Mouse (Mus musculus): ENCODE data around the gene Akap9.
"Not testable (repeated sequence)": the region's sequence is repeated elsewhere in the genome, so short reads cannot be mapped to it uniquely, and the experiment has no call there.

Akap9 gene

DNA sequence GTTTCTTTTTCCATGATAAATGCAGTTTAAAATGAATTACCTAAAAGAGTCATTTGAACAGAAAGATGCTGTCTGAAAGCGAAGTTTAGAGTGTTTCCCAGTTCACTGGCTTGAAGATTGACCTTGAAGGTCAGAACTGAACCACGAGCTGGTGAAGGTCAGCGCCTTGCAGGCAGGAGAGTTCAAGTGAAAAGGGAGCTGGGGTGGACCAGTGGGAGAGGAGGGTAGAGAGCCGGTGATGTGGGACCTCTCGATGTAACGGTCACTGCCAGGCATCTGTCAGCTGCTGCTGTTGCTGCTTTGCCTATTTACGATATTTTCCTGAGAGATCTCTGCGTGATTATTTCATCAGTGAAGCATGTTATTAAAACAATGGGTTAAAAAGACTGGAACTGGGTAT lies 111.5 kb downstream of the Akap9 start:
- DNase-seq (ENCODE audit: low spot score in 2 of 2) = no peak

DNA sequence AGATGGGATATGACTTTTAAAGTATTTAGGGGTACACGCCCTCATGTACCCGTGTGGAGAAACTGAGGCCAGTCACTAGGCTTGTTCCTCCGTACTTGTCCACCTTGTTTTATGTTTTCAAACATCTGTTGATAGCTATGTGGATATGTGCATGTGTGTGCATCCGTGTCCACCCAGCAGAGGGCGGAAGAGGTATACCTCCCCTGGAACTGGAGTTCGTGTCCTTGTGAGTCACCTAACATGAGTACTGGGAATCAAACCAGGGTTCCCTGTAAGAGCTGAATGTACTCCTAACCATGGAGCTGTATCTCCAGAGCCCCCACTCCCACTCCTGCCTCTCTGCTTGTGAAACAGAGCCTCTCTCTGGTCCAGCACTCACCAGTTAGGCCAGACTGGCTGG lies 112.5 kb downstream of the Akap9 start:
- DNase-seq (ENCODE audit: low spot score in 2 of 2) = no peak

- no peak for DNase-seq (ENCODE audit: low spot score in 2 of 2)
Observed at GRCm38 (mm10) chr5:4040922-4041321, 113.1 kb downstream of the Akap9 start.

- no peak for DNase-seq (ENCODE audit: low spot score in 2 of 2)
Observed at GRCm38 (mm10) chr5:4060313-4060712, 132.5 kb downstream of the Akap9 start.

DNA sequence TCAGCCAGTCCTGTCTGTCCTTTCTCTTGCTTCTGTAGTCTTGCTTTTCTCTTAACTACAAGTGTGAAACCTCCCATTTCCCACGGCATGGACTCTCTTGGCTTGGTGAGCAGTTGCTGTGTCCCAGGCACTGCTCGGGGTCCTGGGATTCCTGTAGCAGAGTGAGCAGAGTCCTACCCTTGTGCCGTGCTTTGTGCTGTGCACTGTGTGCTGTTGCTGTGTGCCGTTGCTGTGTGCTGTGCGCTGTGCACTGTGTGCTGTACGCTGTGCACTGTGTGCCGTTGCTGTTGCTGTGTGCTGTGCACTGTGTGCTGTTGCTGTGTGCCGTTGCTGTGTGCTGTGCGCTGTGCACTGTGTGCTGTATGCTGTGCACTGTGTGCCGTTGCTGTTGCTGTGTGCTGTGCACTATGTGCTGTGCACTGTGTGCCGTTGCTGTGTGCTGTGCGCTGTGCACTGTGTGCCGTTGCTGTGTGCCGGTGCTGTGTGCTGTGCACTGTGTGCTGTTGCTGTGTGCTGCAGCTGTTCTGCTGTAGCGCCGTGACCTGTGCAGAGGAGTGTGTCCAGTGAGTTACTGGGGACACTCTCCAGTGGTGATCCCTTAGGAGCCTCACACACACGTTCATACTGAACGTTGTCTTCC lies 138.7 kb downstream of the Akap9 start:
- no peak for DNase-seq (ENCODE audit: low spot score in 2 of 2)

GRCm38 (mm10) chr5:4067203-4067602 lies 139.3 kb downstream of the Akap9 start:
- DNase-seq (ENCODE audit: low spot score in 2 of 2) = peak; percentile 12 to 50

GRCm38 (mm10) chr5:4079086-4079485 lies 151.2 kb downstream of the Akap9 start:
- DNase-seq (ENCODE audit: low spot score in 2 of 2) = no peak

- DNase-seq (ENCODE audit: low spot score in 2 of 2) = no peak
Observed at GRCm38 (mm10) chr5:4080861-4081260, 153.0 kb downstream of the Akap9 start.

- DNase-seq (ENCODE audit: low spot score in 2 of 2) = no peak
Observed at GRCm38 (mm10) chr5:4081513-4081912, 153.7 kb downstream of the Akap9 start.

DNA sequence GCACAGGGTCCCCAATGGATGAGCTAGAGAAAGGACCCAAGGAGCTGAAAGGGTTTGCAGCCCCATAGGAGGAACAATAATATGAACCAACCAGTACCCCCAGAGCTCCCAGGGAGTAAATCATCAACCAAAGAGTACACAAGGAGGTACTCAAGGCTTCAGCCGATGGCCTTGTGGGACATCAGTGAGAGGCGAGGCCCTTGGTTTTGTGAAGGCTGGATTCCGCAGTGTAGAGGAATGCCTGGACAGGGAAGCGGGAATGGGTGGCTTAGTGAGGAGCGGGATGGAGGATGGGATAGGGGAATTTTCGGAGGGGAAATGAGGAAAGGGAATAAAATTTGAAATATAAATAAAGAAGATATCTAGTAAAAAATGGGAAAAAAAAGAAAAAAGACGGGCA lies 157.1 kb downstream of the Akap9 start:
- no peak for DNase-seq (ENCODE audit: low spot score in 2 of 2)

GRCm38 (mm10) chr5:4086309-4086708 lies 158.5 kb downstream of the Akap9 start:
- DNase-seq (ENCODE audit: low spot score in 2 of 2) = no peak

GRCm38 (mm10) chr5:4088190-4088589 lies 160.3 kb downstream of the Akap9 start:
- no peak for DNase-seq (ENCODE audit: low spot score in 2 of 2)

- DNase-seq (ENCODE audit: low spot score in 2 of 2) = no peak
Observed at GRCm38 (mm10) chr5:4094471-4094870, 166.6 kb downstream of the Akap9 start.

- no peak for DNase-seq (ENCODE audit: low spot score in 2 of 2)
Observed at GRCm38 (mm10) chr5:4101031-4101430, 173.2 kb downstream of the Akap9 start.

GRCm38 (mm10) chr5:4101770-4102169 lies 173.9 kb downstream of the Akap9 start:
- DNase-seq (ENCODE audit: low spot score in 2 of 2) = no peak

GRCm38 (mm10) chr5:4103626-4104340 lies 175.9 kb downstream of the Akap9 start:
- no peak for DNase-seq (ENCODE audit: low spot score in 2 of 2)

DNA sequence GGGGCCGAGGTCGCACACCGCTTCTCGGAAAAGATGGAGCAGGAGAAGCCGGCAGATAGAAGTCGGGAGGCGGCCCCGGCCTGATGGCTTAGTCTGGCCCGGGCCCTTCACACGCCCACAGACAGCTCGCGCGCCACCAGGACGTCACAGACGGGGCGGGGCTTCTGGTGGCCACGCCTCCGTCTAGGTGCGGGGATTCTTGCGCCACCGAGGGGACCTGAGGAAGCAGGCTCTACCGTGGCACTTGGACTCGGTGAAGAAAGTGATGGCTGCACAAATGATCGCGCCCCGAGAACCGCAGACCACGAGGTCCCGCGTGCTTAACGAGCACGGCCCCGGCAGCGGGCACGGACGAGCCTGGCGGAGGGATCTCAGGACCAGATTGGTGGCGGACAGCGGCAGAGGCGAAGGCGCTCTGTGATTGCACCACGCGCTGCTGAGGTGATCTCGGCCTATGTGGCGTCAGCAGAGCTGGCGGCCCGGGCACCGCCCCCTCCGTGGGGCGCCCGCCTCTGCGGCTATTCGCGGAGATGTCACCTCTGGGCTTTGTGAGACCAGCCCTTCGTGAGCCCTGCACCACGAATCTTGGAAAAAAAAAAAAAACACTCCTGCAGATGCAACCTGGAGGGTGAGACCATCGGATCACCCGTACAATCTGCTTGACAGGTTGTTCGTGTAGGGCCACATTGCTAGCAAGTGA lies 176.6 kb downstream of the Akap9 start, which contains the start of gene Cyp51:
Gene Cyp51 (minus strand): TSS at position 406 of the 700 bp plus-strand sequence.
- DNase-seq (ENCODE audit: low spot score in 2 of 2) = peak; percentile 81 to 86

GRCm38 (mm10) chr5:4105651-4106186 lies 177.9 kb downstream of the Akap9 start:
- DNase-seq (ENCODE audit: low spot score in 2 of 2) = no peak

GRCm38 (mm10) chr5:4107056-4107455 lies 179.2 kb downstream of the Akap9 start:
- not testable (repeated sequence) for DNase-seq (ENCODE audit: low spot score in 2 of 2)

GRCm38 (mm10) chr5:4112570-4113098 lies 184.8 kb downstream of the Akap9 start:
- no peak for DNase-seq (ENCODE audit: low spot score in 2 of 2)
